Mouse (Mus musculus): Measurements from ENCODE around the gene Rnf10.

Gene Rnf10

DNA sequence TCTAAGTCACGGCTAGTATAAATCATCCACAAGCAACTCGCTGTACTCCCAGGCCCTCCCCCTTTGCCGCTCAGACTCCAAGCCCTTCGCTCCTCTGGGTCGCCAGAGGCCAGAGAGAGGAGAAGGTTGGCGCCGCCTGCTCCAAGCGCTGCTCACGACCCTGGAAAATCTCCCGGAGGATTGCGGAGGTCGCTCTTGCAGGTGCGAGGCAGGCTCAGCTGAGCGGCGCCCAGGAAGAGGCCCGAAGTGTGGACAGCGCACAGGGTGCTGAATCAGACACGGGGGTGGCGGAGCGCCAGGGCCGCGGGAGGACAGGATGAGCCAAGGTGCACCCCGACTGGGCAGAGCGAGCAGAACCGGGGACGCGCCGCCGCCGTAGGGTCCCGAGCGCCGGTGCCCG, 79.5 kb downstream of the Rnf10 start:
- DNase-seq = peak; percentile 84

DNA sequence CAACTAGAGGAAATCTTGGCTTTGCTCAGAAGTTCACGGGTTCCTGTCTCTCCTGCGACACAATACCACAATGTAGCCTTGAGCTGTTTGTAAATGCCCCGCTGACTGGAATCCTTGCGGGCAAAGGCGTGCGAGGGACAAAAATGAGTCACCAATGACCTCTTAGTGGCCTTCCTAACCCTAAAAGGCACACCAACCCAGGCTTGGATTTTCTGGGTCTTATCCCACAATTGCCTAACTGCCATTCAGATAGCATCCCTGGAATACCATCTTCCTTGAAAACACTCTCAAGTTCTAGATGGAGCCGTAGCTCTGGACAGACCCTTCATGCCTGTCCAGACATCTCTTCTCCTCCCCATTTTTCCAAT, 79.9 kb downstream of the Rnf10 start:
- DNase-seq = no peak

DNA sequence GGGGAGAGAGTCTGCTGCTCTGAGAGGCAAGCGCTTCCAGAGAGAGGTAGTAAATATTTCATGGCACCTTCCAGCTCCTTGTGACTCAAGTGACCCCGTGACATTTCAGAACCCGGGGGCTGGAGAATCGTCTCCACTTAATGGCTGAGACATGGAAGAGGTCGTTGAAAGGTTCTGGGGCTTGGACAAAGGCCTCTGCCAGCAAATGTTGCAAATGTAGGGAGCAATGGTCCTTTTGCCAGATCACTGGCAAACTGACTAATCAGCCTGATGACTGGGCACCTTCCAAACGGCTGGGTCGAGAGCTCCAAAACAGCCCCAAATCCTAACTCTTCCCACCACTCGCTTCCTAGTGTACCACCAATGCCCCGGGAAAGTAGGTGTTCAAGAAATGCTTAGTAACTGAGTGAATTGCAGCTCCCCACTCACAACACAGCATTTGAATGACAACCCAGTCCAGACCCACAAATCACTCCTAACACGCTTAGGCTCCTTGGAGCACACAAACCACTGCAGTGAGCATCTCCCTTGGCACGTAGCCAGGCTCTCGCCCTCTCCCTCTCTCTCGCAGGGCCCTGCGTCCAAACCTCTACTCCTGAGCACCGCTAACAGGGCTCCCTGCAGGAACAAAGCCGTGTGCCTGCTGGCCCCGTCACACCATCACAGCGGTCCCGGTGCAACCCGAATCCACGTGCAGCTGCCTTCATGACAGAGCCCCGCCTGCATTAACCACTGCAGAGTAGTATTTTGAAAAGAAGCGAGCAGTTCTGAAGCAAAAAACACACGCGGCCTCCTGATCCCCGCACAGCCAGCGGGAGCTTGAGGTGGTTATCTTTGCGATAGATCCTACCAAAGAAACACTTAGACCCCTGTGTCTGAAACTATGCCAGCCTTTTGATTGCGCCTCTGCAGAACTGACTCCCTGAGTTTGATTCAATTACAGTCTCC, 80.5 kb downstream of the Rnf10 start:
- DNase-seq = peak; percentile 74

All from cerebellum, adult 9-11 months (tissue).